Mouse (Mus musculus): ENCODE measurements around the gene Zfp617.

DNA sequence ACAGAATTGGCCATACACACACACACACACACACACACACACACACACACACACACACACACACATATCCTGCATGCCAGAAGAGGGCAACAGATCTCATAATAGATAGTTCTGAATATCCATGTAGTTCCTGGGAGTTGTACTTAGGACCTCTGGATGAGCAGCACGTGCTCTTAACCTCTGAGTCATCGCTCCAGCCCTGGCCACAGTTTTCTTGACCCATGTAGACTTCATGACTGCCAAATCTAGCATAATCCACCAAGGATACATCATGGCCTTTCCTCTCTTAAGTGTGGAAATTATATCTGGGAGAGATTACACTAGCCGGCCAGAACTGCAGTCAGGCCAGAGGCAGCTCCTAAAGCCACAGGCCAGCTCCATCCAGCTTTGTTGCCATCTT, 18.1 kb downstream of the Zfp617 start:
- TF ChIP-seq GATA1 (IDR thresholded peaks at IDR 0.05; ENCODE audit: low read length) (no peak), TAL1 (IDR thresholded peaks at IDR 0.05; ENCODE audit: low read length) (no peak)

Data from erythroblast, embryonic 14.5 days (primary cell).